Mouse (Mus musculus): ENCODE data around the gene Rtkn2.

GRCm38 (mm10) chr10:67950059-67950748, 29.2 kb upstream of the Rtkn2 start:
- TF ChIP-seq CTCF (IDR thresholded peaks at IDR 0.05; ENCODE audit: low read depth) = no peak
- TF ChIP-seq EP300 (IDR thresholded peaks at IDR 0.05; ENCODE audit: low read depth) = no peak

All from heart, postnatal 0 days (tissue).